Mouse (Mus musculus): ENCODE results near the gene Gnb5.

GRCm38 (mm10) chr9:75348641-75349040, 42.6 kb downstream of the Gnb5 start:
- TF ChIP-seq EP300 (optimal IDR thresholded peaks at IDR 0.05) (no peak), CTCF (IDR thresholded peaks at IDR 0.05; ENCODE audit: low read depth) (no peak)

Measured in stomach, postnatal 0 days (tissue).